Mouse (Mus musculus) ovary, adult 2 months (tissue): Measurements from ENCODE around the gene Krt33b. TPM values are rescaled to one million over a fixed set of nuclear protein-coding genes. Genes with fewer than 3 reads are reported as not detected.

Experiments used
- polyA plus RNA-seq: library from polyadenylated mRNA; depleted of rRNA; stranded (reverse); fragments of >200 nt; gene quantifications from 2 replicates; pipeline ENCODE4 v1.2.3, GENCODE M21; 2012; rRNA removed

The Krt33b gene
- polyA plus RNA-seq = not detected in 2 replicates

DNA sequence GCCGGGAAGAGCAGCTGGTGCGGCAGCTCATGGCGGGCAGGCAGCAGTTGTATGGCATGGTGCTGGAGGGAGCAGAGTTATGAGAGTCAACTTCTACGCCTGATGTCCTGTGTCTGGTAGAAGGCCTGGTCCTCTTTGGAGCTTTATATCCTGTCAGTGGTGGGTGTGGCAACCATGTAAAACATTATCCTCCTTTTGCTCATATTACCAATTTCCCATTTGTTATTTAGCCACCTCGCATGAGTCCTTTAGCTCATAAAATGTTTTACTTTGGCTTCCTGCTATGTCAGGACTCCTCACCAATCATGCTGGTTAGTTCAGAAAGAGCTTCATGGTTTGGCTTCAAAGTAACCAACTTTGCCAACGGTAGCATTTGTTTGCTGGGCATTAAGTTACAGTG, at the start of gene Krt33b:
Gene Krt33b, minus strand, starts transcription at position 101 of the 400 bp plus-strand sequence.

DNA sequence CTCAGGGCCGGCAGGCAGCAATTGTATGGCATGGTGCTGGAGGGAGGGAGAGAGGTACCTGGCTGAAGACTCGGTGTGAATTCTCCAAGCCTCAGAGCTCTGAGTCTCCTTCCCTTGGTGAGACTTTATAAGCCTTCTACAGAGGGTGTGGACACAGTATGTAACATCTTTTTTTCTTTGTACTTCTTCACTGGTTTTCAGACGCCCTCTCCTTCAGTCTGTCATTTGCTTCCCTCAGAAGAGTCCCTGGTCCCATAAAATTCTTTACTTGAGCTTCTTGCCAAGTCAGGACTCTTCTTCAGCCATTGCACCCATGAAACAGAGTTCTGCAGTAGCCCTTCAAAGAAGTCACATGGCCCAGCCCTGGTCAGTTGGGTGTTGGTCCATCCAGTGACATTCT, 20.8 kb upstream of the Krt33b start, which contains the start of gene Krt31:
Gene Krt31, minus strand, starts transcription at position 101 of the 400 bp plus-strand sequence.

DNA sequence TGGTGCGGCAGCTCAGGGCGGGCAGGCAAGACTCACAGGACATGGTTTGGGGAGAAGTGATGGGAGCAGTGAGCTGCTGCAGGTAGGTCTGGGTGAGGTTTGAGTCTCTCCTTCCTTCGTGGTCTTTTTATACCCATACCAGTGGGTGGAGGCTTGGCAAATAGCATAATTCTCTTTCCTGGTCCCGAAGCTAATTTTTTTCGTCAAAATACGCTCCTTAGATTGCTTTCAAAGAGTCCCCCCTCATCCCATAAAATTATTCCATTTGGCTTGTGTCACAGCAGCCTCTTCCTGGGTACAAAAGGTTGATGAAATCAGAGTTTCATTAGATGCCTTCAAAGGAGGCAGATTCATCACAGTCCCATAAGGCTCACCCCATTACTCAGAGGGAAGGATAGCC, 11.8 kb upstream of the Krt33b start, which contains the start of gene Krt34:
Gene Krt34, minus strand, starts transcription at position 101 of the 400 bp plus-strand sequence.

DNA sequence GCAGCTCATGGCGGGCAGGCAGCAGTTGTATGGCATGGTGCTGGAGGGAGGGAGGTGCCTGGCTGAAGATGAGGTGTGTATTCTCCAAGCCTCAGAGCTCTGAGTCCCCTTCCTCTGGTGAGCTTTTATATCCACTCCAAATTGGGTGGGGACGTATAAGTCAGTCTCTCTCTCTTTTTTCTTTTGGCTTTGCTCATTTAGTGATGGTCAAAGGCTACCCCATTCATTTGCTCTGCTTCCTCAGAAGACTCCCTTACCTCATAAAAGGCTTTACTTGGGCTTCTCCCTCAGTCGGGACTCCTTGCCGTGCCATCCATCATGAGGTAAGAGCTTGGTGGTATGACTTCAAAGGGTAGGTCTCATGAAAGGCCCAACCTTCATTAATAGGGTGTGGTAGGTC, 13.6 kb downstream of the Krt33b start, which contains the start of gene Krt33a:
Gene Krt33a, minus strand, starts transcription at position 101 of the 400 bp plus-strand sequence.

DNA sequence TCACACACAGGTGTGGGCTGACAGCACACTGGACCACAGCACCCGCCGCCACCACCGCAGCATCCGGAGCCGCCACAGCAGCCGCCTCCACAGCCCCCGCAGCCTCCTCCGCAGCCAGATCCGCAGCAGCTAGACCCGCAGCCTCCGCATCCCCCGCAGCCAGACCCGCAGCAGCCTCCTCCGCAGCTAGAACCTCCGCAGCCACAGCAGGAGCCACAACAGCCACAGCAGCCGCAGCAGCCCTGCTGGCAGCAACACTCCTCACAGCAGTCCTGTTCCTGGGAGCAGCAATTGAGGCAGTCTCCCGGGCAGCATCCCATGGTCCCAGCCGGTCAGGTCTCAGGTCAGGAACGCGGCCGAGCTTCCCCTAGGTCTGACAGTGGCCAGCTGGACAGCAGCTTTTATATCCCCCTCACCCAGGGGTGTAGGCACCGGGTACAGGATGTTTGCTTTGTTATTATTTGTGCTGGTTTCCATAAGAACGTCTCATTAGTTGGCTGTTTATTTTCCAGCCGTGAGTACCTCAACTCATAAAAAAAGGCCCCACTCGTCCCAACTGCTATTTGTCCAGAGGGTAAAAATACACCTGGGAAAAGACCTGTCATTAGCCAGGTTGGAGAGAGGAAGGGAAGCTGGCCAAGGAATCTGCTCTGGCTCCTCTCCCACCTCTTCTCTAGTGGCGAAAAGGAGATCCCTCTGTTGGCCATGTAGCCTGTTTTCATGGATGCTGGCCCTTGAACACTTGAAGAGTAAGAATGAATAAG, 35.9 kb downstream of the Krt33b start, which contains the start of gene Krtap17-1:
Gene Krtap17-1, minus strand, starts transcription at position 375 of the 764 bp plus-strand sequence.

DNA sequence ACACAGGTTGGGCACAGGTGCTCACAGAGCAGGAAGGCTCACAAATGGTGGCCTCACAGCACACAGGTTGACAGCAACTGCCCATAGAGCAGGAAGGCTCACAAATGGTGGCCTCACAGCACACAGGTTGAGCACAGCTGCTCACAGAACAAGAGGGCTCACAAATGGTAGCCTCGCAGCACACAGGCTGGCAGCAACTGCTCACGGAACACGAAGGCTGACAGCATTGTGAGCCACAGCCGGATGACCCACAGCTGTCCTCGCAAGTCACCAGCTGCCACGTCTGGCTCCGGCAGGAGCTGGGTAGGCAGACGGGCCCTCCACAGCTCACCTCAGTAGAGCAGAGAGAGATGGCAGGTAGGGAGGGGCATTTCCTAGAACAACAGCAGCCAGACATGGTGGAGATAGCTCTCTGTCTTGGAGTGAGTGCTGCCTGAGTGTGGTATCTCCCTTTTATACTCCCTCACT, 43.5 kb downstream of the Krt33b start, which contains the start of gene Krtap16-1:
Gene Krtap16-1, minus strand, starts transcription at position 418 of the 468 bp plus-strand sequence.

DNA sequence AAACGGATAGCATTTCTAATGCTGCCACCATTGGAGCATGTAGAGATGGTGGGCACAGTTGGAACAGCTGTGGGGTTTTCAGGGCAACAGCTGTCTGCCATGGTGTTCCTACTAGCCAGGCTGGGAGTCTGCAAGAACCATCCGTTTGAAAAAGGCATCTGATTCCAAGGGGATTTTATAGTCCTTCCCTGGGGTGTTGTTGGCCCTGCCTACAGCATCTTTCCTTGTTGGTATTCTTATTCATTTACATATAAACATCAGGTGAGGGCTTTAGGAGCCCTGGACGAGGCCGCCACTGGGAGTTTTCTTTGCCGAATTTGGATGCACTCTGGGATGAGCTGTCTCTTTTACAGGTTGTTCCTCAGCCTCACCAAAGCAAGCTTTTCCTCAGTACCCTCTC, 50.7 kb downstream of the Krt33b start, which contains the start of gene Krtap29-1:
Gene Krtap29-1, minus strand, starts transcription at position 101 of the 400 bp plus-strand sequence.

Other genes starting within 250 kb of the Krt33b start
- not detected in 2 replicates for gene Krtap4-8, start 249.2 kb downstream of the Krt33b start, polyA plus RNA-seq
- gene Krtap4-9, start 244.7 kb downstream of the Krt33b start, polyA plus RNA-seq = not detected in 2 replicates
- not detected in 2 replicates for gene Gm11596, start 236.4 kb downstream of the Krt33b start, polyA plus RNA-seq
- not detected in 2 replicates for gene Gm11569, start 230.9 kb downstream of the Krt33b start, polyA plus RNA-seq
- gene Gm11554, start 225.4 kb downstream of the Krt33b start, polyA plus RNA-seq = not detected in 2 replicates
- not detected in 2 replicates for gene Krtap4-13, start 220.0 kb downstream of the Krt33b start, polyA plus RNA-seq
- gene Gm11564, start 214.2 kb downstream of the Krt33b start, polyA plus RNA-seq = not detected in 2 replicates
- not detected in 2 replicates for gene 2300003K06Rik, start 191.8 kb downstream of the Krt33b start, polyA plus RNA-seq
- gene Krtap4-16, start 178.3 kb downstream of the Krt33b start, polyA plus RNA-seq = not detected in 2 replicates
- gene Gm11568, start 172.0 kb downstream of the Krt33b start, polyA plus RNA-seq = not detected in 2 replicates
- not detected in 2 replicates for gene Gm11559, start 165.4 kb downstream of the Krt33b start, polyA plus RNA-seq
- gene Krtap9-1, start 156.5 kb downstream of the Krt33b start, polyA plus RNA-seq = not detected in 2 replicates
- not detected in 2 replicates for gene Gm11567, start 150.7 kb downstream of the Krt33b start, polyA plus RNA-seq
- gene Krtap31-1, start 121.9 kb downstream of the Krt33b start, polyA plus RNA-seq = not detected in 2 replicates
- gene Gm11565, start 115.1 kb downstream of the Krt33b start, polyA plus RNA-seq = not detected in 2 replicates
- gene Krtap31-2, start 93.6 kb downstream of the Krt33b start, polyA plus RNA-seq = not detected in 2 replicates
- gene Krtap9-5, start 81.4 kb downstream of the Krt33b start, polyA plus RNA-seq = not detected in 2 replicates
- gene Krtap29-1, start 50.8 kb downstream of the Krt33b start, polyA plus RNA-seq = not detected in 2 replicates
- gene Krtap16-1, start 43.3 kb downstream of the Krt33b start, polyA plus RNA-seq = not detected in 2 replicates
- 0.23 TPM in 1 of 2 replicates, not detected in the other for gene Krtap17-1, start 35.9 kb downstream of the Krt33b start, polyA plus RNA-seq
- gene Krt33a, start 13.7 kb downstream of the Krt33b start, polyA plus RNA-seq = not detected in 2 replicates
- not detected in 2 replicates for gene Krt34, start 11.7 kb upstream of the Krt33b start, polyA plus RNA-seq
- gene Krt31, start 20.7 kb upstream of the Krt33b start, polyA plus RNA-seq = not detected in 2 replicates
- gene Krt32, start 58.4 kb upstream of the Krt33b start, polyA plus RNA-seq = not detected in 2 replicates
- gene Krt35, start 66.4 kb upstream of the Krt33b start, polyA plus RNA-seq = 0.07 TPM in 1 of 2 replicates, not detected in the other
- gene Krt36, start 75.8 kb upstream of the Krt33b start, polyA plus RNA-seq = 0.52 and 1.2 TPM in 2 replicates
- 1.1 and 1.3 TPM in 2 replicates for gene Krt13, start 91.7 kb upstream of the Krt33b start, polyA plus RNA-seq
- gene Krt15, start 106.1 kb upstream of the Krt33b start, polyA plus RNA-seq = 0.51 and 0.58 TPM in 2 replicates
- gene Krt19, start 118.8 kb upstream of the Krt33b start, polyA plus RNA-seq = 323 and 438 TPM in 2 replicates
- not detected in 2 replicates for gene Krt9, start 163.4 kb upstream of the Krt33b start, polyA plus RNA-seq
- 0.15 and 0.37 TPM in 2 replicates for gene Krt14, start 177.7 kb upstream of the Krt33b start, polyA plus RNA-seq
- not detected in 2 replicates for gene Krt16, start 219.0 kb upstream of the Krt33b start, polyA plus RNA-seq
- 1.3 and 2.0 TPM in 2 replicates for gene Krt17, start 231.2 kb upstream of the Krt33b start, polyA plus RNA-seq
- gene Krt42, start 240.0 kb upstream of the Krt33b start, polyA plus RNA-seq = not detected in 2 replicates